Mouse (Mus musculus) heart, embryonic 14.5 days (tissue): ENCODE measurements at regions not wholly inside any gene's neighbourhood (a gene's known extent, or its start where the extent isn't known, plus 50 kb on each side); places are given as distances from the start of the nearest gene placed in this dataset.

Experiments
- ATAC-seq: fragments of 200-750 bp; cut with Nextera tagmentation; 2 replicates; pipeline ENCODE4 v1.8.0; 2017; ENCODE audit warnings: low read depth, moderate TSS enrichment; ENCODE audit not compliant: insufficient number of reproducible peaks, insufficient read depth, low FRiP score
- H3K27ac ChIP-seq, 2 experiments: fragments of 200-500 bp in 1 of 2; fragments of 300-500 bp in 1 of 2; sonication (generic) in 1 of 2; replicated peaks in 1 of 2; 2 replicates each; pipeline ENCODE4 v1.5.1; 2012 to 2014; ENCODE audit warnings: low read depth in 2 of 2, low read length in 2 of 2, control low read depth in 1 of 2, mild to moderate bottlenecking in 1 of 2, mixed read lengths in 1 of 2; ENCODE audit not compliant: control insufficient read depth in 1 of 2, insufficient read depth in 1 of 2
- H3K27me3 ChIP-seq: fragments of 300-500 bp; sonication (generic); 2 replicates; pipeline ENCODE4 v1.6.1; 2014; ENCODE audit warnings: mild to moderate bottlenecking, low read length, control low read depth; ENCODE audit not compliant: control insufficient read depth, insufficient read depth
- H3K36me3 ChIP-seq: fragments of 300-500 bp; sonication (generic); 2 replicates; pipeline ENCODE4 v1.6.1; 2014; ENCODE audit warnings: mild to moderate bottlenecking, control low read depth, low read length, mixed read lengths; ENCODE audit not compliant: control insufficient read depth, insufficient read depth
- H3K4me1 ChIP-seq, 2 experiments: fragments of 200-500 bp in 1 of 2; fragments of 300-500 bp in 1 of 2; sonication (generic) in 1 of 2; 2 replicates each; pipeline ENCODE4 v1.6.1; 2012 to 2014; ENCODE audit warnings: low read length in 2 of 2, control low read depth in 1 of 2, mixed read lengths in 1 of 2; ENCODE audit not compliant: control insufficient read depth in 2 of 2, insufficient read depth in 2 of 2
- H3K4me2 ChIP-seq: fragments of 300-500 bp; sonication (generic); 2 replicates; pipeline ENCODE4 v1.6.1; 2014; ENCODE audit warnings: mild to moderate bottlenecking, low read length
- H3K4me3 ChIP-seq, 2 experiments: fragments of 200-500 bp in 1 of 2; fragments of 300-500 bp in 1 of 2; sonication (generic) in 1 of 2; 2 replicates each; pipeline ENCODE4 v1.5.1; 2012 to 2014; ENCODE audit warnings: low read length in 2 of 2, mild to moderate bottlenecking in 2 of 2, control low read depth in 1 of 2, low read depth in 1 of 2, moderate library complexity in 1 of 2; ENCODE audit not compliant: control insufficient read depth in 1 of 2, insufficient read depth in 1 of 2
- H3K9ac ChIP-seq: fragments of 300-500 bp; sonication (generic); 2 replicates; pipeline ENCODE4 v1.6.1; 2014; ENCODE audit warnings: mild to moderate bottlenecking, low read length
- H3K9me3 ChIP-seq: fragments of 300-500 bp; sonication (generic); 2 replicates; pipeline ENCODE4 v1.6.1; 2016; ENCODE audit warnings: low read length, control low read depth; ENCODE audit not compliant: control insufficient read depth
- WGBS: fragments of 180-500 bp; shearing (Covaris S2); extraction: QIAGEN DNeasy Blood & Tissue Kit; methylation state at CpG from one replicate; pipeline ENCODE4 v1.1.7; 2014; 5-methylcytosine and 5-hydroxymethylcytosine counted together

DNA sequence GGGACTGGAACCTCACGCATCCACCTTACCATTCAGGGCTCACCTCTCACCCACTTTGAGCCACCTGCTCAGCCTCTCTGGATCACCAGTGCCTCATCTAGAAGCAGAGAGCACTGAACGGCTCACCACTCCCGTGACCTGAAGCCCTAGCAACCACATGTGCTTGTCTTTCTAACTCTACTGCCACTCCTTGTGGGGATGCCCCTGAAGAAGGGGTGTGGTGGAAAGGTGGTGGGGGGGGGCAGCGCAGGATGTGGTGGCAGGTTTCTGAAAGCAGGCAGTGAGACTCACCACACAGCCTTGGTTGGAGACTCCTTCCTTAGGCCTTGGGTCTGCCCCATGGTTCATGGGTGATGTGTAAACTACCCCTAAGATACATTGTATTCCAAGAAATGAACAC lies 199.6 kb downstream of the Bcl2l11 start:
- WGBS = 80% methylated on average over 4 of the region's 4 CpGs
- Histone ChIP-seq H3K27ac (no peak overlapping the region), H3K9me3 (no peaks in the 10 kb centered on the region)

DNA sequence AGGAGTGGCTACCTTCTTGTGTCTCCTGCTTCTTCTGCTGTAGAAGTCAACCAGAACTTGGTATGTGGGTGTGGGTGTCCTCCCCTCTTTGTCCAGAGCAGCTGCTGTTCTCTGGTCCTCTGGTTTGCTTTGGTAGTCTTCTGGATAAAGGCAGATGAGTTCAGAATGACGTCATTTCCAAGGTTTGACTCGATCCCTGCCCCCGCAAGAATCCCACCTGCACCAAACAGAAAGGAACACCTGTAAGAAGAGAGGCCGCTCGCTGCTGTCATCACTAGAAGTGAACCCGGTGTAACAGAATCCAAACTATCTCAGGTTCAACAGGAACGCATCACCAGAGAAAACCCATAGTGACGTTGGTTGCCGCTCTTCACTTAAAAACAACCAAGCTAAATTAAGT lies 205.0 kb downstream of the Bcl2l11 start:
- Histone ChIP-seq H3K27ac (no peak overlapping the region), H3K4me1 (peaks cover 12 to 17% of the 10 kb centered on the region in 2 experiments), H3K4me2 (no peak overlapping the region), H3K9ac (no peak overlapping the region), H3K9me3 (no peaks in the 10 kb centered on the region), H3K36me3 (no peaks in the 10 kb centered on the region), H3K27me3 (no peaks in the 10 kb centered on the region), H3K4me3 (no peak overlapping the region)
- 83% methylated on average over 9 of the region's 9 CpGs for WGBS
- ATAC-seq = no peak

More for the DNA sequence above, 199.6 kb downstream of the Bcl2l11 start:
- no peak for ATAC-seq
- Histone ChIP-seq H3K4me2 (no peak overlapping the region), H3K27me3 (no peaks in the 10 kb centered on the region), H3K4me3 (no peak overlapping the region), H3K9ac (no peak overlapping the region), H3K4me1 (peaks cover 28 to 35% of the 10 kb centered on the region in 2 experiments), H3K36me3 (no peaks in the 10 kb centered on the region)

DNA sequence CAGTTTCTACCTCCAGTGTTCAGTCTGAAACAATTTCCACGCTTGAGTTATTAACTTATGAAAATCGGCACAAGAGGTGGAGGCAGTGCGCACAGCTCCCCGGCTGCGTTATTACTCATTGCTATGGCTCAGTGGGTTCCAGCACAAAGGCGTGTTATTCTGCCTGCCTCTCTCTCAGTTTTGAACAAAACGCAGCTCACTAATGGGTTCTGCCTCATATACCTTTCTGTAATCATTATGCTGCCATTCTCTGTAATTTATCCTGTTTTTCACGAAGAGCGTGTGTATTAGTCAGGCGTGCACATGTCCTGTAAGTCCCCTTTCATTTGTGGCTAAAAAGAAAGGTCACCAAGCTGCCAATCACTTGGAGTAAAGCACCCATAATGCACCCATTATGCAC lies 205.4 kb downstream of the Bcl2l11 start:
- H3K36me3 ChIP-seq = no peaks in the 10 kb centered on the region
- WGBS = 90% methylated on average over 10 of the region's 10 CpGs
- no peak overlapping the region for H3K27ac ChIP-seq
- H3K4me2 ChIP-seq = no peak overlapping the region
- peaks cover 12 to 17% of the 10 kb centered on the region in 2 experiments for H3K4me1 ChIP-seq
- no peak for ATAC-seq
- H3K9me3 ChIP-seq = no peaks in the 10 kb centered on the region
- H3K27me3 ChIP-seq = no peaks in the 10 kb centered on the region
- H3K4me3 ChIP-seq = no peak overlapping the region
- H3K9ac ChIP-seq = no peak overlapping the region

DNA sequence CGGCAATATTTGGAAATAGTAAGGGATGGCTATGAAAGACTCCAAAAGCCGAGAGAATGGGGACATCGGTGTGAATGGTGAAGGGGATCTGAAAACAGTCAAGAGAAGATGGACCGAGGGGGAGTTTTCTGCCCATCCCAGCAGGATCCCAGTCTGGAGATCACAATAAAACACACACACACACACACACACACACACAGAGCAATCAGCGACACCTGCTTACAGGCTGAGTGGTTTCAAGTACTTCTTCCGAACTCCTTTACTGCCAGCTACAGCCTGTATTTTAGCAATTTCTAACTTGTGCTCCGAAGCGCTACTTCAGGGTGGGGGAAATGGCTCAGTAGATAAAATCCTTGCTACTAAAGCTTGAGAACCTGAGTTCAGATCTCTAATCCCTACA lies 205.8 kb downstream of the Bcl2l11 start:
- H3K9me3 ChIP-seq = no peaks in the 10 kb centered on the region
- H3K27me3 ChIP-seq = no peaks in the 10 kb centered on the region
- H3K9ac ChIP-seq = no peak overlapping the region
- 60% methylated on average over 8 of the region's 8 CpGs for WGBS
- H3K4me1 ChIP-seq = peaks cover 12 to 17% of the 10 kb centered on the region in 2 experiments
- no peak for ATAC-seq
- H3K4me2 ChIP-seq = no peak overlapping the region
- no peak overlapping the region for H3K4me3 ChIP-seq
- H3K36me3 ChIP-seq = no peaks in the 10 kb centered on the region
- no peak overlapping the region for H3K27ac ChIP-seq

- Histone ChIP-seq H3K36me3 (no peaks in the 10 kb centered on the region), H3K4me1 (peaks cover 20 to 23% of the 10 kb centered on the region in 2 experiments), H3K27ac (peak overlapping the region in 1 of 2 experiments; percentile 4; a peak in 1 of 4 replicates), H3K9ac (no peak overlapping the region), H3K27me3 (no peaks in the 10 kb centered on the region), H3K9me3 (no peaks in the 10 kb centered on the region), H3K4me3 (no peak overlapping the region), H3K4me2 (no peak overlapping the region)
- 43% methylated on average over 10 of the region's 10 CpGs for WGBS
- ATAC-seq = no peak
Measured at GRCm38 (mm10) chr2:128333401-128334142, 207.7 kb downstream of the Bcl2l11 start.

- Histone ChIP-seq H3K36me3 (no peaks in the 10 kb centered on the region), H3K9me3 (no peaks in the 10 kb centered on the region), H3K27ac (peak overlapping the region; percentile 4 to 8; a peak in 2 of 4 replicates), H3K9ac (no peak overlapping the region), H3K4me2 (no peak overlapping the region), H3K4me3 (no peak overlapping the region), H3K27me3 (no peaks in the 10 kb centered on the region), H3K4me1 (peaks cover 26 to 28% of the 10 kb centered on the region in 2 experiments)
- WGBS = 34% methylated on average over 2 of the region's 2 CpGs
- no peak for ATAC-seq
Measured at GRCm38 (mm10) chr2:128334143-128334470, 208.3 kb downstream of the Bcl2l11 start.

- ATAC-seq = no peak
- H3K4me1 ChIP-seq = peaks cover 34 to 37% of the 10 kb centered on the region in 2 experiments
- H3K9me3 ChIP-seq = no peaks in the 10 kb centered on the region
- H3K4me2 ChIP-seq = no peak overlapping the region
- peak overlapping the region in 1 of 2 experiments; percentile 4; a peak in 1 of 4 replicates for H3K27ac ChIP-seq
- WGBS = 40% methylated on average over 7 of the region's 7 CpGs
- H3K4me3 ChIP-seq = no peak overlapping the region
- no peaks in the 10 kb centered on the region for H3K36me3 ChIP-seq
- no peaks in the 10 kb centered on the region for H3K27me3 ChIP-seq
- H3K9ac ChIP-seq = no peak overlapping the region
Measured at GRCm38 (mm10) chr2:128334757-128335500, 209.1 kb downstream of the Bcl2l11 start.
